Mouse (Mus musculus) liver, embryonic 11.5 days (tissue): ENCODE measurements around the gene Zfp963. TPM values are rescaled to one million over a fixed set of nuclear protein-coding genes. Genes with fewer than 3 reads are reported as not detected.

Source experiments
- ATAC-seq: fragments of 200-750 bp; cut with Nextera tagmentation; replicated peaks from 2 replicates; pipeline ENCODE4 v1.8.0; 2017; ENCODE audit warnings: moderate number of reproducible peaks, mild to moderate bottlenecking, moderate TSS enrichment, moderate library complexity; ENCODE audit not compliant: low FRiP score
- DNase-seq: peaks from one replicate; pipeline ENCODE4 v3.0.0-alpha.2; 2017; ENCODE audit warnings: low spot score
- H3K27ac ChIP-seq: fragments of 300-500 bp; sonication (generic); 2 replicates; pipeline ENCODE4 v1.5.1; 2014; ENCODE audit warnings: mild to moderate bottlenecking, low read depth, low read length, control low read depth
- H3K27me3 ChIP-seq: fragments of 300-500 bp; sonication (generic); replicated peaks from 2 replicates; pipeline ENCODE4 v1.6.1; 2014; ENCODE audit warnings: low read length, mixed read lengths; ENCODE audit not compliant: control insufficient read depth, insufficient read depth
- H3K36me3 ChIP-seq: fragments of 300-500 bp; sonication (generic); 2 replicates; pipeline ENCODE4 v1.6.1; 2014; ENCODE audit warnings: mild to moderate bottlenecking, low read length, moderate library complexity, mixed read lengths; ENCODE audit not compliant: control insufficient read depth, insufficient read depth
- H3K4me1 ChIP-seq: fragments of 300-500 bp; sonication (generic); replicated peaks from 2 replicates; pipeline ENCODE4 v1.6.1; 2014; ENCODE audit warnings: low read length, mixed read lengths; ENCODE audit not compliant: control insufficient read depth, insufficient read depth
- H3K4me2 ChIP-seq: fragments of 300-500 bp; sonication (generic); 2 replicates; pipeline ENCODE4 v1.6.1; 2014; ENCODE audit warnings: mild to moderate bottlenecking, control low read depth, moderate library complexity
- H3K4me3 ChIP-seq: fragments of 300-500 bp; sonication (generic); 2 replicates; pipeline ENCODE4 v1.5.1; 2014; ENCODE audit warnings: low read depth, low read length, control low read depth
- H3K9ac ChIP-seq: fragments of 300-500 bp; sonication (generic); 2 replicates; pipeline ENCODE4 v1.6.1; 2014; ENCODE audit warnings: low read depth, low read length, control low read depth
- H3K9me3 ChIP-seq: fragments of 300-500 bp; sonication (generic); 2 replicates; pipeline ENCODE4 v1.6.1; 2016; ENCODE audit warnings: low read length, inconsistent platforms, mixed read lengths; ENCODE audit not compliant: control insufficient read depth
- WGBS: fragments of 180-500 bp; shearing (Covaris S2); extraction: QIAGEN DNeasy Blood & Tissue Kit; methylation state at CpG from one replicate; pipeline ENCODE4 v1.1.7; 2014; 5-methylcytosine and 5-hydroxymethylcytosine counted together
- polyA plus RNA-seq: library from polyadenylated mRNA; unstranded; fragments of >200 nt; fragmentation: Nextera tagmentation; extraction: Ambion mirVana; gene quantifications from 2 replicates; pipeline ENCODE4 v1.2.1, GENCODE M21; 2014

Gene Zfp963
- polyA plus RNA-seq, 1 experiment from 2014 or later, result 4.1 TPM

- 85% methylated on average over 9 of the region's 9 CpGs for WGBS
- Histone ChIP-seq H3K4me3 (no peak overlapping the region), H3K4me2 (no peak overlapping the region), H3K4me1 (peaks cover 8% of the 10 kb centered on the region), H3K27ac (no peak overlapping the region), H3K36me3 (peaks cover 37% of the 10 kb centered on the region), H3K27me3 (no peaks in the 10 kb centered on the region), H3K9ac (no peak overlapping the region), H3K9me3 (peaks cover 4% of the 10 kb centered on the region)
- DNase-seq (no peak), ATAC-seq (no peak)
These were observed 21.5 kb upstream of the Zfp963 start for GRCm38 (mm10) chr8:69771221-69771620.

- Histone ChIP-seq H3K27ac (no peak overlapping the region), H3K4me3 (no peak overlapping the region), H3K36me3 (peaks cover 37% of the 10 kb centered on the region), H3K4me1 (no peaks in the 10 kb centered on the region), H3K9me3 (peaks cover 7% of the 10 kb centered on the region), H3K4me2 (no peak overlapping the region), H3K27me3 (no peaks in the 10 kb centered on the region), H3K9ac (no peak overlapping the region)
- WGBS, result 94% methylated on average over 4 of the region's 4 CpGs
- DNase-seq, result no peak
- ATAC-seq, result no peak
These were observed 12.2 kb upstream of the Zfp963 start for GRCm38 (mm10) chr8:69761814-69762445.

GRCm38 (mm10) chr8:69758316-69758715 lies 8.5 kb upstream of the Zfp963 start:
- 92% methylated on average over 5 of the region's 5 CpGs for WGBS
- peaks cover 9% of the 10 kb centered on the region for H3K36me3 ChIP-seq
- no peaks in the 10 kb centered on the region for H3K27me3 ChIP-seq
- H3K4me2 ChIP-seq, result no peak overlapping the region
- DNase-seq (no peak), ATAC-seq (no peak)
- no peak overlapping the region for H3K4me3 ChIP-seq
- no peaks in the 10 kb centered on the region for H3K9me3 ChIP-seq
- peaks cover 1% of the 10 kb centered on the region; the same call in 1 of the 2 replicates for H3K4me1 ChIP-seq
- H3K27ac ChIP-seq, result no peak overlapping the region
- no peak overlapping the region for H3K9ac ChIP-seq

GRCm38 (mm10) chr8:69752437-69752836 lies 2.7 kb upstream of the Zfp963 start:
- Histone ChIP-seq H3K9me3 (no peaks in the 10 kb centered on the region), H3K27me3 (no peaks in the 10 kb centered on the region), H3K4me2 (no peak overlapping the region), H3K4me1 (peaks cover 15% of the 10 kb centered on the region), H3K4me3 (no peak overlapping the region), H3K27ac (peak overlapping the region; percentile 54; the same call in 1 of the 2 replicates), H3K36me3 (peaks cover 7% of the 10 kb centered on the region; the same call in 1 of the 2 replicates), H3K9ac (no peak overlapping the region)
- ATAC-seq (no peak), DNase-seq (no peak)
- WGBS, result 67% methylated on average over 2 of the region's 2 CpGs

GRCm38 (mm10) chr8:69741231-69741630 lies 8.5 kb downstream of the Zfp963 start:
- no peaks in the 10 kb centered on the region for H3K9me3 ChIP-seq
- ATAC-seq (no peak), DNase-seq (no peak)
- H3K4me2 ChIP-seq, result no peak overlapping the region
- no peak overlapping the region for H3K27ac ChIP-seq
- no peaks in the 10 kb centered on the region for H3K27me3 ChIP-seq
- no peaks in the 10 kb centered on the region for H3K4me1 ChIP-seq
- no peaks in the 10 kb centered on the region; the same call in 1 of the 2 replicates for H3K36me3 ChIP-seq
- H3K4me3 ChIP-seq, result no peak overlapping the region
- no peak overlapping the region for H3K9ac ChIP-seq
- 80% methylated on average over 2 of the region's 2 CpGs for WGBS

- WGBS, result 74% methylated on average over 6 of the region's 6 CpGs
- no peaks in the 10 kb centered on the region for H3K27me3 ChIP-seq
- no peak for ATAC-seq
- no peaks in the 10 kb centered on the region for H3K9me3 ChIP-seq
- no peak overlapping the region for H3K4me3 ChIP-seq
- H3K27ac ChIP-seq, result no peak overlapping the region
- DNase-seq, result no peak
- H3K9ac ChIP-seq, result no peak overlapping the region
- no peaks in the 10 kb centered on the region for H3K4me1 ChIP-seq
- H3K36me3 ChIP-seq, result no peaks in the 10 kb centered on the region; the same call in 1 of the 2 replicates
- H3K4me2 ChIP-seq, result no peak overlapping the region
These were observed 9.0 kb downstream of the Zfp963 start for GRCm38 (mm10) chr8:69740763-69741162.

- Histone ChIP-seq H3K27ac (no peak overlapping the region), H3K4me3 (no peak overlapping the region), H3K36me3 (no peaks in the 10 kb centered on the region), H3K27me3 (no peaks in the 10 kb centered on the region), H3K9me3 (no peaks in the 10 kb centered on the region), H3K9ac (no peak overlapping the region), H3K4me1 (no peaks in the 10 kb centered on the region), H3K4me2 (no peak overlapping the region)
- 62% methylated on average over 1 of the region's 1 CpGs for WGBS
- ATAC-seq (no peak), DNase-seq (no peak)
These were observed 14.3 kb downstream of the Zfp963 start for GRCm38 (mm10) chr8:69735495-69735894.

GRCm38 (mm10) chr8:69717232-69717580 lies 32.6 kb downstream of the Zfp963 start:
- 43% methylated on average over 5 of the region's 5 CpGs for WGBS
- Histone ChIP-seq H3K4me1 (peaks cover 7% of the 10 kb centered on the region), H3K4me2 (peak overlapping the region; percentile 72), H3K9ac (no peak overlapping the region; the same call in 1 of the 2 replicates), H3K27me3 (no peaks in the 10 kb centered on the region), H3K4me3 (peak overlapping the region; percentile 72), H3K9me3 (no peaks in the 10 kb centered on the region), H3K36me3 (peaks cover 6% of the 10 kb centered on the region; the same call in 1 of the 2 replicates), H3K27ac (peak overlapping the region; percentile 48; the same call in 1 of the 2 replicates)
- ATAC-seq (peak; percentile 17), DNase-seq (no peak)
